Mouse (Mus musculus) midbrain, embryonic 11.5 days (tissue): ENCODE results near the gene Tas2r135. TPM values are rescaled to one million over a fixed set of nuclear protein-coding genes. Genes with fewer than 3 reads are reported as not detected.

Source experiments
- ATAC-seq: fragments of 200-750 bp; cut with Nextera tagmentation; 2 replicates; pipeline ENCODE4 v1.8.0; 2017; ENCODE audit warnings: moderate TSS enrichment, moderate library complexity; ENCODE audit not compliant: low FRiP score
- DNase-seq: peaks from one replicate; pipeline ENCODE4 v3.0.0; 2015; ENCODE audit warnings: low spot score; ENCODE audit errors: missing footprints
- H3K27ac ChIP-seq: fragments of 300-500 bp; sonication (generic); 2 replicates; pipeline ENCODE4 v1.5.1; 2014; ENCODE audit warnings: low read depth, low read length
- H3K27me3 ChIP-seq: fragments of 300-500 bp; sonication (generic); 2 replicates; pipeline ENCODE4 v1.6.1; 2014; ENCODE audit warnings: mild to moderate bottlenecking, low read length, moderate library complexity, mixed read lengths; ENCODE audit not compliant: control insufficient read depth, insufficient read depth
- H3K36me3 ChIP-seq: fragments of 300-500 bp; sonication (generic); 2 replicates; pipeline ENCODE4 v1.6.1; 2014; ENCODE audit warnings: mild to moderate bottlenecking, low read length, moderate library complexity, mixed read lengths; ENCODE audit not compliant: control insufficient read depth, insufficient read depth
- H3K4me1 ChIP-seq: fragments of 300-500 bp; sonication (generic); 2 replicates; pipeline ENCODE4 v1.6.1; 2014; ENCODE audit warnings: low read length; ENCODE audit not compliant: control insufficient read depth, insufficient read depth
- H3K4me2 ChIP-seq: fragments of 300-500 bp; sonication (generic); 2 replicates; pipeline ENCODE4 v1.6.1; 2014; ENCODE audit warnings: mild to moderate bottlenecking, moderate library complexity
- H3K4me3 ChIP-seq: fragments of 300-500 bp; sonication (generic); 2 replicates; pipeline ENCODE4 v1.5.1; 2014; ENCODE audit warnings: low read depth, low read length
- H3K9ac ChIP-seq: fragments of 300-500 bp; sonication (generic); 2 replicates; pipeline ENCODE4 v1.6.1; 2014; ENCODE audit warnings: low read length
- H3K9me3 ChIP-seq: fragments of 300-500 bp; sonication (generic); 2 replicates; pipeline ENCODE4 v1.6.1; 2016; ENCODE audit warnings: low read length; ENCODE audit not compliant: control insufficient read depth
- WGBS: fragments of 180-500 bp; shearing (Covaris S2); extraction: QIAGEN DNeasy Blood & Tissue Kit; methylation state at CpG from one replicate; pipeline ENCODE4 v1.1.7; 2014; 5-methylcytosine and 5-hydroxymethylcytosine counted together
- polyA plus RNA-seq: library from polyadenylated mRNA; unstranded; fragments of >200 nt; fragmentation: Nextera tagmentation; extraction: Ambion mirVana; gene quantifications from 2 replicates; pipeline ENCODE4 v1.2.1, GENCODE M21; 2014

Gene Tas2r135
- polyA plus RNA-seq, 1 experiment from 2014 or later = not detected

GRCm38 (mm10) chr6:42441395-42441794 is 36.2 kb downstream of the Tas2r135 start:
- ATAC-seq = no peak
- Histone ChIP-seq H3K4me1 (no peaks in the 10 kb centered on the region), H3K4me3 (no peak overlapping the region), H3K9me3 (no peaks in the 10 kb centered on the region), H3K27ac (no peak overlapping the region), H3K36me3 (no peaks in the 10 kb centered on the region), H3K27me3 (no peaks in the 10 kb centered on the region), H3K9ac (no peak overlapping the region), H3K4me2 (no peak overlapping the region)
- 85% methylated on average over 2 of the region's 2 CpGs for WGBS
- DNase-seq = no peak

- Histone ChIP-seq H3K4me2 (no peak overlapping the region), H3K4me1 (no peaks in the 10 kb centered on the region), H3K27ac (no peak overlapping the region), H3K27me3 (no peaks in the 10 kb centered on the region), H3K9ac (no peak overlapping the region), H3K36me3 (no peaks in the 10 kb centered on the region), H3K4me3 (no peak overlapping the region), H3K9me3 (no peaks in the 10 kb centered on the region)
- WGBS = 81% methylated on average over 2 of the region's 2 CpGs
- DNase-seq (no peak), ATAC-seq (no peak)
These were observed 39.3 kb downstream of the Tas2r135 start for GRCm38 (mm10) chr6:42444491-42444890.

GRCm38 (mm10) chr6:42447381-42447780 is 42.1 kb downstream of the Tas2r135 start:
- H3K36me3 ChIP-seq = no peaks in the 10 kb centered on the region
- no peak for ATAC-seq
- no peaks in the 10 kb centered on the region for H3K4me1 ChIP-seq
- WGBS = 70% methylated on average over 2 of the region's 2 CpGs
- H3K4me2 ChIP-seq = no peak overlapping the region
- no peaks in the 10 kb centered on the region for H3K9me3 ChIP-seq
- H3K9ac ChIP-seq = no peak overlapping the region
- H3K27ac ChIP-seq = no peak overlapping the region
- DNase-seq = no peak
- no peak overlapping the region for H3K4me3 ChIP-seq
- H3K27me3 ChIP-seq = no peaks in the 10 kb centered on the region

Other genes with a start within 250 kb of the Tas2r135 start
- not detected in 2 replicates for gene Tas2r144, start 190.1 kb upstream of the Tas2r135 start, polyA plus RNA-seq
- 15.3 and 15.7 TPM in 2 replicates for gene Gstk1, start 159.5 kb upstream of the Tas2r135 start, polyA plus RNA-seq
- gene Tmem139, start 143.5 kb upstream of the Tas2r135 start, polyA plus RNA-seq = 0.19 and 0.23 TPM in 2 replicates
- gene Casp2, start 140.4 kb upstream of the Tas2r135 start, polyA plus RNA-seq = 70.2 and 78.8 TPM in 2 replicates
- 1.4 and 1.6 TPM in 2 replicates for gene Clcn1, start 118.7 kb upstream of the Tas2r135 start, polyA plus RNA-seq
- 3.0 TPM in 2 replicates for gene Fam131b, start 80.8 kb upstream of the Tas2r135 start, polyA plus RNA-seq
- 53.2 and 60.2 TPM in 2 replicates for gene Zyx, start 55.8 kb upstream of the Tas2r135 start, polyA plus RNA-seq
- gene Epha1, start 32.2 kb upstream of the Tas2r135 start, polyA plus RNA-seq = 0.30 and 0.66 TPM in 2 replicates
- gene Tas2r143, start 5.2 kb upstream of the Tas2r135 start, polyA plus RNA-seq = not detected in 2 replicates
- gene Tas2r126, start 29.1 kb downstream of the Tas2r135 start, polyA plus RNA-seq = not detected in 2 replicates
- gene Olfr458, start 59.8 kb downstream of the Tas2r135 start, polyA plus RNA-seq = not detected in 2 replicates
- not detected in 2 replicates for gene Olfr457, start 70.9 kb downstream of the Tas2r135 start, polyA plus RNA-seq
- not detected in 2 replicates for gene Olfr456, start 81.8 kb downstream of the Tas2r135 start, polyA plus RNA-seq
- not detected in 2 replicates for gene Olfr455, start 142.2 kb downstream of the Tas2r135 start, polyA plus RNA-seq
- not detected in 2 replicates for gene Tcaf3, start 192.3 kb downstream of the Tas2r135 start, polyA plus RNA-seq
- gene Tcaf2, start 239.8 kb downstream of the Tas2r135 start, polyA plus RNA-seq = 1.8 and 1.9 TPM in 2 replicates